In genomic region chr4:151898600-151899245, GRCm38 (mm10) we compare ENCODE assay signal across 26 mouse cellular contexts. TPM values are rescaled to one million over a fixed set of nuclear protein-coding genes. Genes with fewer than 3 reads are reported as not detected.
A peak's percentile ranks its signal among the peaks of the same experiment; 100 is the strongest.
DNase-seq lines count a peak whose midpoint lies in the region; ATAC-seq and TF ChIP-seq lines count a peak whose summit lies in the region.
"Had no signal": no experiment of that assay in that cellular context is flagged by ENCODE, and none has a peak within 500 bp of the region (broad histone marks: within the 10 kb centered on the region; RNA-seq: fewer than 3 reads in every experiment).

No protein-coding gene starts in this region.

- no peaks in the 10 kb centered on the region for H3K4me1 ChIP-seq in forebrain, embryonic 14.5 days (ENCODE audit: control insufficient read depth, insufficient read depth, low read length)
- H3K4me1 ChIP-seq in forebrain, embryonic 12.5 days = no peaks in the 10 kb centered on the region
- peaks cover 15% of the 10 kb centered on the region for H3K4me1 ChIP-seq in heart, adult 2 months (ENCODE audit: control insufficient read depth, insufficient read depth, low read length)

- H3K9me3 ChIP-seq in forebrain, embryonic 14.5 days (replicated peaks; ENCODE audit: control insufficient read depth, low read length) = no peaks in the 10 kb centered on the region
- no peaks in the 10 kb centered on the region for H3K9me3 ChIP-seq in forebrain, embryonic 12.5 days
- H3K9me3 ChIP-seq: embryonic facial prominence, embryonic 15.5 days; hindbrain, embryonic 15.5 days; intestine, embryonic 15.5 days; limb, embryonic 10.5 days; stomach, embryonic 15.5 days had no signal

- H3K4me2 ChIP-seq in forebrain, embryonic 14.5 days (ENCODE audit: low read length) = no peak overlapping the region
- H3K4me2 ChIP-seq in forebrain, embryonic 12.5 days = no peak overlapping the region
- H3K4me2 ChIP-seq: embryonic facial prominence, embryonic 15.5 days; heart, embryonic 11.5 days; hindbrain, embryonic 15.5 days; intestine, embryonic 15.5 days; midbrain, embryonic 15.5 days; stomach, embryonic 15.5 days had no signal

- no peaks in the 10 kb centered on the region for H3K79me2 ChIP-seq in heart, adult 2 months (replicated peaks; ENCODE audit: control insufficient read depth, insufficient read depth, low read length)

- no peak for ATAC-seq in forebrain, embryonic 14.5 days
- ATAC-seq in forebrain, embryonic 12.5 days (ENCODE audit: low FRiP score) = no peak
- ATAC-seq: intestine, embryonic 15.5 days; midbrain, embryonic 15.5 days; Patski had no signal

- no peak overlapping the region for H3K27ac ChIP-seq in forebrain, embryonic 14.5 days (ENCODE audit: low read depth, low read length)
- H3K27ac ChIP-seq in forebrain, embryonic 12.5 days = no peak overlapping the region
- H3K27ac ChIP-seq in heart, adult 2 months = peak overlapping the region; percentile 15; the same call in 1 of the 2 replicates
- H3K27ac ChIP-seq: embryonic facial prominence, embryonic 15.5 days; hindbrain, embryonic 15.5 days; intestine, embryonic 15.5 days; left cerebral cortex, adult 2 months; limb, embryonic 10.5 days; midbrain, embryonic 15.5 days; stomach, embryonic 15.5 days had no signal

- DNase-seq in forebrain, embryonic 14.5 days (ENCODE audit: low spot score) = peak; percentile 36
- DNase-seq in heart, adult 2 months = peak in 1 of 2 experiments; percentile 21
- DNase-seq in heart, postnatal 14 days = no peak
- peak; percentile 15 for DNase-seq in lung, postnatal 10 days
- no peak for DNase-seq in lung, postnatal 4 days
- DNase-seq in skeletal muscle tissue, adult 2 months (ENCODE audit: low read depth, low spot score) = peak; percentile 46
- DNase-seq: adrenal gland, postnatal 36 days; cerebellum, adult 11-12 months; gastrocnemius, postnatal 36 days; kidney, adult 8-10 months; kidney, postnatal 10 days; liver; right cerebral cortex, adult 18-20 months; right cerebral cortex, postnatal 4 days; thymus, postnatal 25 days had no signal

- H3K36me3 ChIP-seq in forebrain, embryonic 14.5 days (ENCODE audit: control insufficient read depth, insufficient read depth, low read length) = no peaks in the 10 kb centered on the region
- no peaks in the 10 kb centered on the region for H3K36me3 ChIP-seq in forebrain, embryonic 12.5 days (replicated peaks)
- H3K36me3 ChIP-seq in heart, adult 2 months (ENCODE audit: control insufficient read depth, insufficient read depth, low read length) = no peaks in the 10 kb centered on the region
- H3K36me3 ChIP-seq: embryonic facial prominence, embryonic 15.5 days; hindbrain, embryonic 15.5 days; intestine, embryonic 15.5 days; limb, embryonic 10.5 days; midbrain, embryonic 15.5 days; stomach, embryonic 15.5 days had no signal

- H3K27me3 ChIP-seq in forebrain, embryonic 14.5 days (replicated peaks; ENCODE audit: control insufficient read depth, insufficient read depth, low read length) = no peaks in the 10 kb centered on the region
- 0 out of 2 replicates have a peak, but pooled peaks cover 8% of the 10 kb centered on the region for H3K27me3 ChIP-seq in forebrain, embryonic 12.5 days
- H3K27me3 ChIP-seq in heart, adult 2 months (ENCODE audit: control insufficient read depth, insufficient read depth, low read length) = no peaks in the 10 kb centered on the region
- H3K27me3 ChIP-seq: embryonic facial prominence, embryonic 15.5 days; hindbrain, embryonic 15.5 days; intestine, embryonic 15.5 days; stomach, embryonic 15.5 days had no signal

- no peak for TF ChIP-seq POLR2A in heart, adult 2 months (IDR thresholded peaks at IDR 0.05; ENCODE audit: insufficient read depth, low read depth, low read length)

- 0 out of 2 replicates have a peak, but pooled peaks have one; percentile 11 for TF ChIP-seq CTCF in heart, adult 2 months (IDR thresholded peaks at IDR 0.05)

- TF ChIP-seq EP300 in heart, adult 2 months (IDR thresholded peaks at IDR 0.05; ENCODE audit: insufficient read depth, low read depth, low read length) = no peak

- no peak overlapping the region for H3K9ac ChIP-seq in forebrain, embryonic 14.5 days (ENCODE audit: low read length)
- no peak overlapping the region for H3K9ac ChIP-seq in forebrain, embryonic 12.5 days
- no peak overlapping the region for H3K9ac ChIP-seq in heart, adult 2 months (ENCODE audit: low read depth, low read length)
- H3K9ac ChIP-seq: embryonic facial prominence, embryonic 15.5 days; hindbrain, embryonic 15.5 days; intestine, embryonic 15.5 days; midbrain, embryonic 15.5 days; stomach, embryonic 15.5 days had no signal

- no peak overlapping the region for H3K4me3 ChIP-seq in forebrain, embryonic 14.5 days (ENCODE audit: low read depth, low read length)
- no peak overlapping the region for H3K4me3 ChIP-seq in forebrain, embryonic 12.5 days (replicated peaks)
- H3K4me3 ChIP-seq in heart, adult 2 months = no peak overlapping the region
- H3K4me3 ChIP-seq: embryonic facial prominence, embryonic 15.5 days; hindbrain, embryonic 15.5 days; intestine, embryonic 15.5 days; left cerebral cortex, adult 2 months; limb, embryonic 10.5 days; midbrain, embryonic 15.5 days; myocyte; stomach, embryonic 15.5 days had no signal

- WGBS in forebrain, embryonic 14.5 days = 44% methylated on average over 13 of the region's 13 CpGs
- 55% methylated on average over 13 of the region's 13 CpGs for WGBS in forebrain, embryonic 12.5 days
- 44% methylated on average over 13 of the region's 13 CpGs for WGBS in heart, adult 2 months

- intact Hi-C loops in heart, adult 2 months (cut with DNase I) = loop anchor here (2.0 kb wide), 1 partner anchor 36 kb away; no protein-coding TSS in a partner anchor
- intact Hi-C loops in heart, postnatal 14 days (cut with DNase I) = no loop called here

RNA-seq across cellular contexts. Expression of gene Dnajc11, which starts 34.8 kb away (rescaled TPM):
- polyA plus RNA-seq in forebrain, embryonic 14.5 days (2014; fragmentation: Nextera tagmentation; extraction: Ambion mirVana) = 67.9 and 78.9 TPM in 2 replicates
- 83.9 and 89.0 TPM in 2 replicates for polyA plus RNA-seq in forebrain, embryonic 12.5 days (2016; fragmentation: Nextera tagmentation; extraction: Ambion mirVana)
- 10 to 100 TPM; 71.0 to 84.3 TPM for total RNA-seq in heart, adult 2 months (2021)
- 55.9 and 66.9 TPM in 2 replicates for polyA plus RNA-seq in heart, adult 2 months (2012; rRNA removed)
- 100 to 1,000 TPM in 1 of 2 experiments, 10 to 100 TPM in 1; 94.7 to 103 TPM for total RNA-seq in heart, postnatal 14 days (2021)

RNA-seq across cellular contexts. Expression of gene Camta1, which starts 37.0 kb away (rescaled TPM):
- polyA plus RNA-seq in forebrain, embryonic 14.5 days (2014; fragmentation: Nextera tagmentation; extraction: Ambion mirVana) = 123 and 125 TPM in 2 replicates
- polyA plus RNA-seq in forebrain, embryonic 12.5 days (2016; fragmentation: Nextera tagmentation; extraction: Ambion mirVana) = 148 and 164 TPM in 2 replicates
- total RNA-seq in heart, adult 2 months (2021) = 100 to 1,000 TPM; 208 to 234 TPM
- polyA plus RNA-seq in heart, adult 2 months (2012; rRNA removed) = 39.4 and 75.3 TPM in 2 replicates
- total RNA-seq in heart, postnatal 14 days (2021) = 100 to 1,000 TPM; 193 to 199 TPM

Comparison
In these comparisons a context has a peak if more than half of its experiments do, and no peak if none do; other contexts are left out.
1. DNase-seq: peak in forebrain, embryonic 14.5 days (single experiment), lung, postnatal 10 days (single experiment) and skeletal muscle tissue, adult 2 months (single experiment); none in heart, postnatal 14 days (0 of 2) and lung, postnatal 4 days (0 of 2).